Mouse (Mus musculus) CH12.LX (cell line): ENCODE data around the gene Emg1.

ENCODE experiments used
- CTCF ChIP-seq, 2 experiments: IDR thresholded peaks in 1 of 2; conservative IDR thresholded peaks in 1 of 2; 2 replicates each; pipeline ENCODE4 v1.5.1; 2011 to 2012; ENCODE audit warnings: low read depth in 2 of 2, low read length in 2 of 2, improper control_type of control experiment in 1 of 2, inconsistent platforms in 1 of 2, mild to moderate bottlenecking in 1 of 2, moderate library complexity in 1 of 2
- MEF2A ChIP-seq: IDR thresholded peaks from 2 replicates; pipeline ENCODE4 v1.6.1; 2014; ENCODE audit warnings: low read depth, mild to moderate bottlenecking, inconsistent platforms, low read length, improper control_type of control experiment, borderline replicate concordance
- PAX5 ChIP-seq: IDR thresholded peaks from 2 replicates; pipeline ENCODE4 v1.6.1; 2012; ENCODE audit warnings: low read length, inconsistent platforms, mixed read lengths
- TBP ChIP-seq: conservative IDR thresholded peaks from 2 replicates; pipeline ENCODE4 v1.6.1; 2011; ENCODE audit warnings: low read depth, low read length, improper control_type of control experiment

DNA sequence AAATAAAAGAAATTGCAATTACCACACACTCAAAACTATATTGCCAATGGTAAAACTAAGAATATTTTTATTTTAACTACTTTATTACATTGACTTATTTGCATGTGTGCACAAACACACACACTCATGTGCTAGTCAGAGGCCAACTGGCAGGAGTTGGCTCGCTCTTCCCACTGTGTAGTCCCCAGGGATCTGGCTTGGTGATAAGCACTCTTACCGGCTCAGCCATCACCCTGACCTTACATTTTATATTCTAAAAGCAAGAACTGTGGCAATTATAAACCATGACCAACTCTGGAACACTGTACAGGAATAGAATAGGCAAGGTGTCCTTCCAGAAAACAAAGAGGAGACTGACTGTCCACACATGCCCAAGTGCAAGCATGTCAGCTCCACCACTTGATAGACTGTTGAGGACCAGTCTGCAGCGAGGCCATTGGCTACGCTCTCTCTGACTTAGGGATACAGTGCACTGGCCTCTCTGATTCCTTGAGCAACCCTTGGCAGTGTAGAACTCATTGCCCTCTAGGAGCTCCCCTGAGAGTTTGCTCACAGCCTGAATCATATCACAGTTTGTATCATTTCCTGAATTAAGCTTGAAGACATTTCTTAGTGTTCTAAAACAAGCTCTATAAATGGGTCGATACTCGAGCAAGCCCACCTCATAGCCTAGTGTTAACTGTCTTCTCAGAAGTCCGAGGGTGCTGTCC is 15.4 kb downstream of the Emg1 start:
- no peak for TF ChIP-seq CTCF (conservative IDR thresholded peaks at IDR 0.05 in 1 of 2, IDR thresholded peaks at IDR 0.05 in 1 of 2; ENCODE audit: low read depth in 2 of 2, low read length in 2 of 2)
- TF ChIP-seq MEF2A: no peak
- TF ChIP-seq TBP: no peak
- no peak for TF ChIP-seq PAX5
